Mouse (Mus musculus) megakaryocyte progenitor cell, adult 5-6 weeks (primary cell): ENCODE data around the gene Gm16368. TPM values are rescaled to one million over a fixed set of nuclear protein-coding genes. Genes with fewer than 3 reads are reported as not detected.
"Not testable (repeated sequence)": the region's sequence is repeated elsewhere in the genome, so short reads cannot be mapped to it uniquely, and the experiment has no call there.

Source experiments
- ATAC-seq: replicated peaks from 2 replicates; pipeline ENCODE4 v1.8.0; 2016; ENCODE audit warnings: mild to moderate bottlenecking, moderate TSS enrichment, inconsistent platforms; ENCODE audit not compliant: poor library complexity
- total RNA-seq, 2 experiments: library from RNA; stranded (forward) in 1 of 2; stranded (reverse) in 1 of 2; fragments of 157-497, 149-512 nt in 1 of 2; fragments of 200-1000 nt in 1 of 2; gene quantifications; 2 replicates each; pipeline versions ENCODE4 v1.2.3 to v1.2.4; 2015 to 2017

The Gm16368 gene
- total RNA-seq (2015) (not detected in 2 replicates), total RNA-seq (2017) (not detected in 2 replicates)

DNA sequence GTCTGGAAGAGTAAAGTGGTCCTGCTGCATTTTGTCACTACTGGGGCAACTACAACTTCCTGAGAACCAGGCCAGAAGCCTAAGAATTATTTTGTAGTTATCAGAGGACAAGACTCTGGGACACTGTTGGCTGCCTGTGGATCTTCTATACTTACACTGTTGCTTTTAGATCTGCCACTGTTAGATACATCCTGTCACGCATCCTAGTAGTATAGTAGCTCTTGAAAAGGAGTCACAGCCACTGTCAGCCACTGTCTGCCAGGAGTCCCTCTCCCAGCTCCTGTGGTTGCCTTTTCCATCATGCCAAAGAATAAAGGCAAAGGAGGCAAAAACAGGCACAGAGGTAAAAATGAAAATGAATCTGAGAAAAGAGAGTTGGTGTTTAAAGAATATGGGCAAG lies at the start of gene Gm16368:
Gene Gm16368 (plus strand): TSS at position 301 of the 400 bp plus-strand sequence.
- ATAC-seq, result not testable (repeated sequence)

DNA sequence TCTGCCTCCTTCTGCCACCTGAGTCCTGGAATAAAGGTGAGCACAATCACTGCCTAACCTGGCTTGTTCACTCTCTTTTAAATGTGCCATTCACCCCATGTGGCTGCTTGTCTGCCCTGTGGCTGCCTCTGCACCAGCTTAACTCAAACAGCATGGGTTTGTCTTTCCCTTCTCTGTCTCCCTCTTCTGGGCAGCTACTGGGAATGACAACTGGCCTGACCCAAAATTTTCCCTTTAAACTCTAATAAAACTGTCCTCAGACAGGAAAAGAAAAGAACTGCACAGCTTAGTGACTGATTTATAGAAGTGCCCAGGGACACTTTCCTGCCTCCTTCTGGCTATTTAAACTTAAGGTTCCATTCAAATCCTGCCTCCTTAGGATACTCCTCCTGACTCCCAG lies 44.4 kb upstream of the Gm16368 start:
- ATAC-seq, result not testable (repeated sequence)

DNA sequence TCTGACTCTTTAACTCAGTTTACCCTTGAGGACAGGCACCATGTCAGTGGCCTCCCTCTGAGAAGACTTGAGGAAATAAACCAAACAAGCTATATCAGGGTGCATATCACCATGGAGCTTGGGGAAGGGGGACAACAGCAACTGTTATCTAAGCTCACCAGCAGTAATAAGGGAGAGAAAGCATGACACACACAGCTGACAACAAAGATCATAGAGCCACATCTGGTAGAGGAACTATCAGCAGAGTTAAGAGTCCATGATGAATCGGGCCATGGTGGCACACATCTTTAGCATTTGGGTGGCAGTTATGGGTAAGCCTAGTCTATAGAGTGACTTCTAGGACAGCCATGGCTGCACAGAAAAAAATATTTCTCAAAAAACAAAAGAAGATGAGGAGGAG lies 43.8 kb upstream of the Gm16368 start:
- ATAC-seq, result not testable (repeated sequence)

DNA sequence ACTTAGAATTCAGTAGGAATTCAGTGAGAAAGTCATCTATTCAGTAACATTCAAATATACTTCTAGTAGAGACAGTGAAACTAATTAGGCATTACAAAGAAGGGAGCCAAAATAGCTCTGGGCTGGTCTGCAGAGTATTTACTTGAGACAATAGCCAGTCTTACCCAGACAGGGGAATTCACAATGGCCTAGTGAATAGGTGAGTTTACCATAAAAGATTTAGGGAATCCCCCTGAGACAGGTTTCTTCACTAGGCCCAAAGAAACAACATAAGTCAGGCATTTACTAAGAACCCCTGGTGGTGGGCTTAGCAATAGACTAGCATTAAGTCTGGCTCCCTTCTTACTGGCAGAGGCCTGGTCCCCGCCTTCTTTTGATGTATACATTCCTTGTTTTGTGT lies 38.3 kb upstream of the Gm16368 start:
- not testable (repeated sequence) for ATAC-seq

Other genes starting within 250 kb of the Gm16368 start
- not detected in 2 replicates for gene Gm2001, start 241.4 kb upstream of the Gm16368 start, total RNA-seq (2015)
- not detected in 2 replicates for gene Gm2001, start 241.4 kb upstream of the Gm16368 start, total RNA-seq (2017)
- gene Gm2016, start 209.6 kb upstream of the Gm16368 start, total RNA-seq (2015), result not detected in 2 replicates
- not detected in 2 replicates for gene Gm2016, start 209.6 kb upstream of the Gm16368 start, total RNA-seq (2017)
- gene Gm2022, start 188.3 kb upstream of the Gm16368 start, total RNA-seq (2015), result not detected in 2 replicates
- gene Gm2022, start 188.3 kb upstream of the Gm16368 start, total RNA-seq (2017), result not detected in 2 replicates
- not detected in 2 replicates for gene Gm2035, start 163.8 kb upstream of the Gm16368 start, total RNA-seq (2015)
- gene Gm2035, start 163.8 kb upstream of the Gm16368 start, total RNA-seq (2017), result not detected in 2 replicates
- gene Gm2042, start 129.6 kb upstream of the Gm16368 start, total RNA-seq (2015), result not detected in 2 replicates
- gene Gm2042, start 129.6 kb upstream of the Gm16368 start, total RNA-seq (2017), result not detected in 2 replicates
- not detected in 2 replicates for gene Gm2075, start 71.8 kb upstream of the Gm16368 start, total RNA-seq (2015)
- not detected in 2 replicates for gene Gm2075, start 71.8 kb upstream of the Gm16368 start, total RNA-seq (2017)
- gene Gm6803, start 64.9 kb upstream of the Gm16368 start, total RNA-seq (2015), result not detected in 2 replicates
- not detected in 2 replicates for gene Gm6803, start 64.9 kb upstream of the Gm16368 start, total RNA-seq (2017)
- gene Gm2056, start 56.7 kb upstream of the Gm16368 start, total RNA-seq (2015), result not detected in 2 replicates
- gene Gm2056, start 56.7 kb upstream of the Gm16368 start, total RNA-seq (2017), result not detected in 2 replicates
- gene Gm10436, start 98.4 kb downstream of the Gm16368 start, total RNA-seq (2015), result not detected in 2 replicates
- gene Gm10436, start 98.4 kb downstream of the Gm16368 start, total RNA-seq (2017), result not detected in 2 replicates
- not detected in 2 replicates for gene Gm8332, start 166.4 kb downstream of the Gm16368 start, total RNA-seq (2015)
- not detected in 2 replicates for gene Gm8332, start 166.4 kb downstream of the Gm16368 start, total RNA-seq (2017)
- not detected in 2 replicates for gene Gm5662, start 190.8 kb downstream of the Gm16368 start, total RNA-seq (2015)
- not detected in 2 replicates for gene Gm5662, start 190.8 kb downstream of the Gm16368 start, total RNA-seq (2017)
- not detected in 2 replicates for gene Gm5039, start 240.3 kb downstream of the Gm16368 start, total RNA-seq (2015)
- not detected in 2 replicates for gene Gm5039, start 240.3 kb downstream of the Gm16368 start, total RNA-seq (2017)